Mouse (Mus musculus): ENCODE data around the gene Itga9.

Gene Itga9

DNA sequence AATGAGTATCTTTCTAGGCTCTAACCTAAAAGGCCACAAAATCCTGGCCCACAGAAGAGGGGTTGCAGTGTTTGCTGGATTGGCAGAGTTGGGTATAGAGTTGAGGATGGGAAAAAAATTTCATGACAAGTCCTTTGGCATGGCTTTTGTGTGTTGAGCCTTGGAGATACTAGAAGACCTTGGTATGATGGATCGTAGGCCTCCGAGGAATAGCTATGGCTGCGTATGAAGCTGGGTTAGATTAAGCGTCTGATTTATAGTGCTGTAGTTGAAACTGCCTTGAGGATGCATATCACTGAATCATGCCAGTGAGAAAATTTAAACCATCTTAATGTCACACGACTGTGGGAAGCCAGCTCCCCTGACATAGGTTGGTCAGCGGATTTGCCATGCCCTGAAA, 114.6 kb downstream of the Itga9 start:
- in situ Hi-C loops (cut with MboI, MseI): loop anchor here in 1 of 2 experiments (10.0 kb wide), 1 partner anchor 1326 kb away; no protein-coding TSS in a partner anchor

DNA sequence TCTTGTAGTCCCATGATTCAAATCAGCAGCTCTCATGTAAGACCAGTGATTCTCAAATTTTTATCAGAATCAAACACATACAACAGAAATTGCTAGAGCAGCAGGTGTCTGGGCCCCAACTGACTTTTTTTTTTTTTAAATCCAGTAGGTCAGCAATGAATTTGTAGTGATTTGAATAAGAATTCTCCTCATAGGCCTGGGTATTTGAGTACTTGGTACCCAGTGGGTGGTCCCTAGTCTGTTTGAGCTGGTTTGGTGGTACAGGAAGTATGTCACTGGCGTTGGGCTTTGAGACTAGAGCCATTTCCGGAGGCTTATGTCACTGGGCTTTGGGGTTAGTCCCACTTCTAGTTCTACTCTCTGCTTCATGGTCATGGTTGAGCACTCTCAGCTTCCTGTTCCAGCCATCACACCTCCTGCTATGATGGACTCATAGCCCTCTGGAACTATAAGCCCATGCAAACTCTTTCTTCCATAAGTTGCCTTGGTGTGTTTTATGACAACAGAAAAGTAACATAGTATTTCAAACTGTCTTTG, 116.4 kb downstream of the Itga9 start:
- in situ Hi-C loops (cut with MboI, MseI): loop anchor here in 1 of 2 experiments (10.0 kb wide), 1 partner anchor 1328 kb away; no protein-coding TSS in a partner anchor

DNA sequence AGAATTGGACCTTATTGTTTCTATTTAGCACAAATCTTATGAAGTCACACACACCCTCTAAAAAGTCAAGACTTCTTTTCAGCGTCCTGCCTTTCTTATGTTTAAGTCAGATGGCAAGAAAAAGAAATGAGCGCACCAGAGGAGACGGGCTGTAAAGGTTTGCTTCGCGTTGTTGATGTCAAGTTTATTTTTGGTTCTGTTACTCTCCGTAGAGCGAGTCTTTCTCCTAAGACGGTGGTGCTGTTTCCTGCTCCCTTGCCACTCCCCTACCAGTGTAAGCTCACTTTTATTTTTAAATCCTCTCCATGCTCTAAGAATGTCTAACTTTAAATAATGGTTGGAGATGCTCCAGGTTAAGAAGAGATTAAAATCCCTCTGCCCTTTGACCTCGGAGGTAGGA, 118.6 kb downstream of the Itga9 start:
- in situ Hi-C loops (cut with MboI, MseI): loop anchor here in 1 of 2 experiments (10.0 kb wide), 1 partner anchor 1330 kb away; no protein-coding TSS in a partner anchor

DNA sequence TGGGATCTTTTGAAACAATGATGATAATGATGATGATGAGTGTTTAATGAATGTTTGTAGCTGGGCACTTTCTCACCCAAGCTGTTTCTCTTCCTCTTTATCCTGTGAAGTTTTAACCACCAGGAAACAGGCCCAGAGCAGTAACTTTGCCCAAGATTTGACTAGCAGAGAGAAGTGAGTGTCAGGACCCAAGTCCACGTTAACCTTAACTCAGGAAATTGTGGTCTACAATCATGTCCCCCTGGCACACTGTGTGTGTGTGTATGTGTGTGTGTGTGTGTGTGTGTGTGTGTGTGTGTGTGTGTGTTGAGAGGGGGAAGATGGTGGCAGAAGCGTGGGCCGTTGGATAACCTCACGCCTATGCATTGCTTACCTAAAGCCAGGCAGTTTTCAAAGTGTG, 120.1 kb downstream of the Itga9 start:
- in situ Hi-C loops (cut with MboI, MseI): loop anchor here in 1 of 2 experiments (10.0 kb wide), 1 partner anchor 1332 kb away; no protein-coding TSS in a partner anchor

DNA sequence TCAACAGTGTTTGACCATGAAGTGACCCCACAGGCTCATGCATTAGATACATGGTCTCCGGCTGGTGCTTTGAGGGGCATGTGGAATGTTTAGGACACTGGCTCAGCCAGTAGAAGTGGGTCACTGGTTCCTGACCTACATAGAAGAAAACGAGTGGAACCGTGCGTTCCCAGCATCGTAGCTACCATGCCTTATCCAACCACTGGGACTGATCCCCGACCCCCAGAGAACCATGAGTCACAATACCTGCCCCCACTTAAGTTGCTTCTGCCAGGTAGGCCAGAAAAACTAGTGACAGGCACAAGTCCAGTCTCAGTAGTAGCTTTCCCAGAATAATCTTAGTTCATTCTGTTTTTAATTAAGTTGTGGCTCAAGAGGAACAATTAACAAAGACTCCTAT, 121.8 kb downstream of the Itga9 start:
- in situ Hi-C loops (cut with MboI, MseI): loop anchor here in 1 of 2 experiments (10.0 kb wide), 1 partner anchor 1333 kb away; no protein-coding TSS in a partner anchor

DNA sequence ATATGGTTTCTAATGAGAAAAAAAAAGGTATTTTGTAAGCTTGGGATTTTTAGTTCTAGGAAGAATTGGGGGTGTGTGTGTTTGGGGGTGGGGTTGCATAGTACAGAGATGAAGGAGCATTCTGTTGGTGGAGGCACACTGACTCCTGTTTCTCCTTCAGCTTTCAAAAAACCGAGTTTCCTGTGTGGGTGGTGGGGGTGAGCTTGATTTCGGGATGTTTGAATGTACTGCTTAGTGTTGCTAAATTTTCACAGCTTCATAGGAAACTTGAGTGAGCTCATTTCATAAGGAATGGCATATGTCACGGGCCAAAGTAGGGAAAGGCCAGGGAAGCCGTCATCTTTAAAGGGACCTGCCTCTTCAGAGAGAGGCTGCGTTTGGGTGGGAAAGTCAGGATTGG, 122.5 kb downstream of the Itga9 start:
- in situ Hi-C loops (cut with MboI, MseI): loop anchor here in 1 of 2 experiments (10.0 kb wide), 1 partner anchor 1334 kb away; no protein-coding TSS in a partner anchor

DNA sequence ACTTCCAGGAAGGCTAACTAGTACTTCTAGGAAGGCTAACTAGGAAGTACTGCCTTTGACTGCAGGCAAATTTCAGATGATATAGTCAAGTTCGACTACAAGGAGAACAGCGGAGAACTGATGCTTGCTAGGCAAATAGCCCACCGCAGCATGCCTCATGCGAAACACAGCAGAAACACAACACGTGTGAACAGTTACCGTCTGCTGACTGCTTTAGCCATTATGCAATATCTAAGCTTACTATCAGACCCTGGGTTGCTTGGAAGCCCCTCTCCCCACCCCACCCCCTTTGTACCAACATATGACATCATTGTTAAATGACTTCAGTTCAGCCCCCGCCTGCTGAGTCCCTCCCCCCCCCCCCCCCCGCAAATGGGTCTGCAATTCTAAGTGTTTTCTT, 123.7 kb downstream of the Itga9 start:
- in situ Hi-C loops (cut with MboI, MseI): no loop called here

DNA sequence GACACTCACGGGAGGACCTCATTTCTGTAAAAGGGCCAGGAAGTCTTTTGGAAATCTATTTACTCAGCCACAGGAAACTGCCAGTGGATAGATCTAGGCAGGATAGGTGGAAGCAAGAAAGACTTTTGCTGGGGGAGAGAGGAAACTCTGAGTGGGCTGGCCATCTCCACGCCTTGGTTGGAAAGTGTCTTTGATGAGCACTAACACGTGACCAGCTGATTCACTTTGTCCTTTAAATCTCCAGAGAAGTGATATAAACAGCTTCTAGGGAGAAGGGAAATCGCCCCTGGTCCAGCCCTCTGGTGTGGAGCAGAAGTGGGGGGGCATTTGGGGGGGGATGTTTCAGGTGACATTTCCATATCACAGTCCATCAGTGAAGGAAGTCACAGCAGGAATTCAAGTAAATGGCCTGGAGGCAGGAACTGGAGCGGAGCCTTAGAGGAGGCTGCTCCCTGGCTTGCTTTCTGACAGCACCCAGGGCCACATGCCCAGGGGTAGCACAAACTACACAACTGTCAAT, 124.4 kb downstream of the Itga9 start:
- in situ Hi-C loops (cut with MboI, MseI): no loop called here

DNA sequence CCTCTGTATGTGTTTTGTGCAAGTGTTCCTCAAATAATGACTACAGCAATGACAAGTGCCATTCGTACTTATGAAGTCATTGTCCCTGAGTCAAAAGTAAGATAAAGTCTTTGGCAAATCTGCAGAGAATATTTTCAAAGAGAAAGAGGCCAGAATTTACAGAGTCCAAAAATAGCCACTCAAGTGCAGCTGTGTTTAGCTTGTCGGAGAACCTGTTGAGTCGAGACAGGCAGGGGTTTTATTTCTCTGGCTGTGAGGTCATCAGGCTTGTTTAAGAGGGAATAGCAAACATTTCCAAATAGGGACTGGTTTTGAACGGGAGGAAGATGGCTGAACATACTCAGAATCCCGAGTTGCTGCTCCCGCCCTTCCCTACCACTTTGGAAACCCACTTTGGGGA, 125.2 kb downstream of the Itga9 start:
- in situ Hi-C loops (cut with MboI, MseI): no loop called here

DNA sequence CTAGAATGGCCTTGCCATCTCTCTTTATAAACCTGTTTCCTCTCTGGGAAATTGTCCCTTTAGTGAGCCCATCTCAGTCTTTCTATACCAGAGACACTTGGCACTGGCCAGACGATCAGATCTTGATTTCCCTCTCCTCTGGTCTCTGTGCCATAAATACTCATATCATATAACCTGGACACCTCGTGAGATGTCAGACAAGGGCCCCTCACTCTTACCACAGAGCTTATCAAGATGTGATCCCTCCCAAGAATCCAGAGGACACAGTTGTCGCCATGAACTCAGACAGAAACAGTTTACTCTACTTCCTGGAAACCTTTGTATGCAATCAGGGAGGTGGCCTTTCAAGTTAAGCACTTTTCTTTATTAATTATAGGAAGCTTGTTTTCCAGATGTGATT, 127.1 kb downstream of the Itga9 start:
- in situ Hi-C loops (cut with MboI, MseI): no loop called here

DNA sequence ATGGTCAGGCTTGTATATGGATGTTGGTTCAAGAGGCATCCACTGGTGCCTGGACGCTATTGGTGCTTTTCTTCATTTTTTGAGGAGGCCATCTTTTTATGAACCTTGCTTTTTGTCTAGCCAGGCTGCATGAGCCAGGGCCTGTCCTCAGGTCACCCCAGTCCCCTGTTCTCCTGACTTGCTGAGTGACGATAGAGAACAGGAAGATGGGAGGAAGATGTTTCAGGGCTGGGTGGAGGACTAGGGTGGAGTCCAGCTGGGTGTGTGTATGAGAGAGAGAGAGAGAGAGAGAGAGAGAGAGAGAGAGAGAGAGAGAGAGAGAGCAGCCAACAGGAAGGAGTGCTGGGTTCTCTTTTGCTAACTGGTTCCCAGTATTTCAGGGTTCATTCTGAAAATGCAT, 130.6 kb downstream of the Itga9 start:
- in situ Hi-C loops (cut with MboI, MseI): no loop called here

DNA sequence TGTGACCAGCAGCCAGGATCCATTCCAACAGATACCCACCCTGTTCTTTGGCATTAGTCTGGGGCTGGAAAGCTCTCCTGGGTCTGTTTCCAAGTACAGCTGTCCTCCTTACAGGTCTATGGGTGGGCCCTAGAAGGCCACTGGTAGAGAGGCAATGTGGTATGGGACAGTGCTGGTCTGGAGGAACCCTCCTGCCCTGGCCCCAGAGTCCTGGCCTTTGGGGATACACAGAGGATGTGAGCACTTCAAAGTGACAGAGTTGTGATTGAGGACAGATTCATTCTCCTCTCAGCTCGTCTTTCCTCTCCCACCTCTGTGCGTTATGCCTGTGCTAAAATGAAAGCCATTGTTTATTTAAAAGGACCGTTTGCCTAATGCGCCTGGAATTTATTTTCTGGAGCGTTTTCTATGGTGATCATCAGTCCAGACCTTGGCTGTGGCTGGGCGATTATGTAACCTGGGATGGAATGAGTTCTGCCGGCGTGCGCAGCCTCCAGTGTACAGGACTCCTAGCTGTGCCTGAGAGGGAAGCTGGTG, 131.2 kb downstream of the Itga9 start:
- in situ Hi-C loops (cut with MboI, MseI): no loop called here

DNA sequence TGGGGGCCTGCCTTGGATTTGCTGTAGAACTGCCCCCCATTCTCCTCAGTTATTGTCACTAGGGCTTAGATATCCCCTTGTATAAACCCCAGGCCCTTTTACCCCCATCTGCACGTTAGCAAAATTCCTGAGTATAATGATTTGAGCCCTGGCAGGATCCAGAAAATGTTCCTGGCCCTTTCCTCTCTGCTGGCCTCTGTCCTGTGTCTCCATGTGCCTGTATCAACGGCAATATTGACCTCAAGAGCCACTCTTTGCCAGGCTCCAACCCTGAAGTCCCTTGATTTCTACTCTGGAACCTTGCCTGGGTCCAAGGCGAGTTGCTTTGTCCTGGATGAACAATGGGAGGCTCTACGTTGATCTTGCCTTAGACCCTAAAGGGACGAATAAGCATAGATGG, 131.8 kb downstream of the Itga9 start:
- in situ Hi-C loops (cut with MboI, MseI): no loop called here

DNA sequence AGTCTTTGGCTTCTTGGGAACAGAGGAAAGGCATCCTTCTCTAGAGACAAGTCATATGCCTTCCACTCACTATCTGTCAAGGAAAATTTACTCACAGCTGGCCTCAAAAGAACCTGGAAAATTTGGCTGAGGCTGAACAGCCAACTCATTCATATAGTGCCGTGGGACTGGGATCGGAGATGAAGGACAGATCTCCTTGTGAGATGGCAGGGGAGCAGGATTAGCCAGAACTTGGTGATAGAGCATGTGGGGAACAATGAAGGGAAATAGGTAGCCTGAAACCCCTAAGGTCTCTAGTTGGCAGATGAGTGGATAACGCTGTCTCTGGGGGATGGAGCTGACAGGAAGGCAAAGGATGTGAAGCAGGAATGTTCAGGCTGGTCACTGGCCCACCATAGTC, 132.6 kb downstream of the Itga9 start:
- in situ Hi-C loops (cut with MboI, MseI): no loop called here

DNA sequence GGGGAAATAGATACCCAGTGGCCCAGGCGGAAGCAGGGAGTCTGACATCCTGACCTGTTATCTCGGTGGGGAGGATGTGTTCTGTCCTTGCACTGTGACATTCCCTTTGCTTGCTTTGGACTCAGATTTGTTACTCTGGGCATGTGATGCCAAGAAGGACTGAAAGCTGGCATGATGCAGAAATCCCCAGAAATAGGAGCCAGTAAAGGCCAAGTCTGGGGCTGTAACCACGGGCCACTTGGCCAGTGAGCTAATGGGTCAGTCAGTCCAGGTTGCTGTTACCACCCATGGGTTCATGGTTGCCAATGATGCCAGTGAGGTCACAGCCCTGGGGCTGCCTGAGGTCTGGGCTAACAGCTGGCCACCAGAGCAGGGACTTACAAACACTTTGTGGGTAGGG, 133.2 kb downstream of the Itga9 start:
- in situ Hi-C loops (cut with MboI, MseI): no loop called here

DNA sequence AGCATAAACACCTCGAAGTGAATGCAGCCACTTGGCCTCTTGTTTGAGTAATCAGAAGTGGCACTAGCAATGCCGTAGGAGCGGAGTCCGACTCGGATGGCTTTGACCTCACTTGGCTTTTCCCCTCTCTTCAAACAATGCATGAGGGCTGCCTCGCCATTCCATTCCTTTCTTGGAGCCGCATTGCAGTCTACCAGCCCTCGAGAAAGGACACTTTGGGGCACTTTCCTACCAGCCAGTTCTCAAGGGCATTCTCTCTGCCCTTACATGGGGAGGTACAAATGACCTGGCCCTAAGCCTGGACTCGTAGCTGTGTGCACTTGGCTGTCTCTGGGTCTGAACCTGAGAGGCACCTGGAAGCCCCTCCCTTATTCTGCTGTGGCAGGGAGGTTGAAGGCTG, 134.8 kb downstream of the Itga9 start:
- in situ Hi-C loops (cut with MboI, MseI): no loop called here

DNA sequence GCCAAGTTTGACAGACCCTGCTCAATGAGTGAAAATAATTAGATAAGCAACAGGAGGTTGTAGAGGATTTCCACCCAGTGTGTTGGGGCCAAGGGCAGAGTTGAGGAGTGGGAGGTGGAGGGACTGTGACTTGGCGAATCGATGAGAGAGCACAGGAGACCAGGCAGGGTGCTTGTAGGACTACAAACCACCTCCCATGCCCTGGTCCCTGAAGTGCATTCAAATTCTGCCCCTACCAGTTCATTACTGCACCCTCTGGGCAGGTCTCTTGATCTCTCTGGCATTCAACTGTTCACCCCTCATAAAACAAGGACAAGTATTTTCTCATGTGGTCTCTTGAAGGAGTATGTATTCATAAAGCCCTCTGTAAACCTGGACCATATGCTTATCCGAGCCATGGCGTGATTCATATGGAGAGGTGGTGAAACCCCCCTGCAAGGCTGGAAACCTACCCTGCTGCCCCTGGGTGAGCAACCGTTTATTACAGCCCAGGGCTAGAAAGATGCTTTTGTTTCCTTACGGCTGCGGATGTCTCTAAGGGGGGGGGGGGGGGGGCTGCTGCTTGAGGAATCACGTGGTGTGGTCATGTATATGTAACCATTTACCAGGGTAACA, 143.0 kb downstream of the Itga9 start:
- in situ Hi-C loops (cut with MboI, MseI): no loop called here

DNA sequence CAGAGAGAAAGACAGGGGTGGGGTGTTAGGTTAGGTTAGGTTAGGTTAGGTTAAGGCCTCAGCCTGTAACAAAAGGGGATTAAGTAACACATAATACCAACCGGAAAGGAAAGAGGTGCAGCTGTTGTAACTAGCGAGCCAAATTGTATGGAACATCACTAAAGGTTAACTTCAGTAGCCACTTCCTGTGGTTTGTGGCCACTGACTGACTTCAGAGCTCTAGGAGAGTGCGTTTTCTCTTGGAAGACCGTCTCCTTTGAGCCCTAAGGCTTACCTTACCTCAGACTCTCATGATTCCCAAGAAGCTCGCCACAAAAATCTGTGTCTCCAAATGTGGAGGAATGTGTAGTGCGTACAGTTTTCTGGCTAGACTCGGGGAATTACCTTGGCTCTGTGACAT, 144.3 kb downstream of the Itga9 start:
- in situ Hi-C loops (cut with MboI, MseI): no loop called here

DNA sequence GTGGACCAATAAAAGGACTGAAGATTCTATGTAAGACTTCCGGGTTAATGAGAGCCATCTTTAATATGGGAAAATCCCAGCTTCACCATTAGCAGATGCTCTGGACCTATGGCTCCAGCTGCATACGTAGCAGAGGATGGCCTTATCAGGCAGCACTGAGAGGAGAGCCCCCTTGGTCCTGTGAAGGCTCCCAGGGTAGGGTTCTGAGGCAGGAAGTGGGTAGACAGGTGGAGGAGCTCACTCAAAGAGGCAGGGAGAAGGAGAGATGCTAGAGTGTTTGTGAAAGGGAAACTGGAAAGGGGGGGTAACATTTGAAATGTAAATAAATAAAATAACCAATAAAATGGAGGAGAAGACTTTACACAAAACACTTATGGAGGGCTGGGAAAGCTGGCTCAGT, 145.9 kb downstream of the Itga9 start:
- in situ Hi-C loops (cut with MboI, MseI): no loop called here

DNA sequence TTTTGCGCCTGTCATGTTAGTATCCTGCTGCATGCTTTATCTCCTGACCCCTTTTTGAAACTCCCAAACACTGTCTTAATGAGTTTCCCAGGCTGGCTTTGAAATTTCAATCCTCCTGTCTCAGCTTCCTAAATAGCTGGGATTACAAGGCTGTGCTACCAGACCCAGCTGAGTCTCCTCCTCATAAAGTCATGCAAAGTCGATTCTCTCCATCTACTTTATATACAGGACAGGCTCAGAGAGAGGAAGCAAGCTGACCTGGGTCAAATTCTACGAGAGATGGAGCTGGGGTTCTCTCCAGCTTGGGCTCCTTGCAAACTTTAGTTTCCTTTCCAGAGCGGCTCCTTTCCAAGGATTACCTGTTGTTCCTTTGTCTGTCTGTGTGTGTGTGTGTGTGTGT, 153.0 kb downstream of the Itga9 start:
- in situ Hi-C loops (cut with MboI, MseI): no loop called here

DNA sequence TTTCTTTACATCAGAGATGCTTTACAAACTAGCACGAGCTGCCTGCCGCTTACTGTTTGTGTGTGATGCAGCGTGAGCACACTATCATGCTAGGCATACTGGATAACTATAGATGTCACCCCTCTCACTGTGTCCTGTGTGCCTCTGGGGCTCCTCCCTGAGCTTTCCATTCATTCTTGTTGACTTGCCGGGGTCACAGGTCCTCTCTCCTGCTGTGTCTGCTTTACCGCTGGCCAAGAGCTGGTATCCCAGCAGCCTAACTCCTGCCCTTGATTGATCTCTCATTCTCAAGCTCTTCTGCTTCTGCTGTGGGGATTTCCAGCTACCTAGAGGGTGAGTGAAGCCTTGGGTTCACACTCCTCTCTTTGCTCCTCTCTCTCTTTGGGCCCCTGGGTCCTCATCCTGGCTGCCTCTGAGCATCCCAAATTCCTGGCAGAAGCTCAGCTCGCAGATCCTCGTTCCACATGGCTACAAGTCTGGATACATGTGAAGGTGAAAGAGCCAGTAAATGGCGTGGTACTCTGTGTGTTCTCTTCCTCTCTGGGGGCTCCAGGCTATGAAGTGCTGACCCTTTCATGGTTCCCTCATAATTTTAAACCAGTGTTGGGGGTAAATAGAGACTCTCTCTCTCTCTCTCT, 155.6 kb downstream of the Itga9 start:
- in situ Hi-C loops (cut with MboI, MseI): no loop called here

DNA sequence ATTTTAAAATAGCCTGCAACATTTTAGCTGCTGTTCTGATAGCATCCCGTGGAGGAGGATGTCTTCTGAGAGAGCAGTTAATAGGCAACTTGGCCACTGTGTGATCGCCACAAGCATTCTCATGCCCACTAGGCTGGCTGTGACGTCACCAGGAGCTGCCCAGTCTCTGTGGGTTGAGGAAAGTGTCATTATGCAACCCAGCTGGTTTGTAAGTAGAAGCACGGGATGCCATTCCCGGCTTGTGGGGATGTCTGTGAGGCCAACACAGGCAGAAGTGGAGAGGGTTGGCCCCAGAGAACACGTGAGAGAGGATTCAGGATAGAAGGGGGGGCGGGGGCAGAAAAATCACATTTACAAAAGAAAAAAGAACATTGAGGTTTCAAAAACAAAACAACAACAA, 156.3 kb downstream of the Itga9 start:
- in situ Hi-C loops (cut with MboI, MseI): no loop called here

DNA sequence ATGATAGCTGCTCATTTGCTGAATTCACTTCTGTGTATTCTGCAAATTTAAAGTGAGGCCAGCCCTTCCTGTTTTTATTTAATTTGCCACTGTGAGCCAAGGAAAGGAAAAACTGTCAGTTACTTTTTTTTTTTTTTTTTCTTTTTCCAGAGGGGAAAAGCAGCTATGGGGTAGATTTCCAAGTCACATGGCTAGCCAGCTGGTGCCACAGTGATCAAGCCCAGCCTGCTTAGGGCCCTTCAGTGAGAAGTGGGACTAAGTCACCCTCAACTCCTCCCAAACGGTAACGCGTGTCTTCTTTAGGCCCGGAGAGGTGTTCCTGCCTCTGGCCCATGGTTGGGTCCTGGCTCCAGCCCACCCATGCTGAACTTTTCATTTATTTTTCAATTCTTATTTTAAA, 156.7 kb downstream of the Itga9 start:
- in situ Hi-C loops (cut with MboI, MseI): no loop called here
